Mouse (Mus musculus): Measurements from ENCODE around the gene Nek6.

DNA sequence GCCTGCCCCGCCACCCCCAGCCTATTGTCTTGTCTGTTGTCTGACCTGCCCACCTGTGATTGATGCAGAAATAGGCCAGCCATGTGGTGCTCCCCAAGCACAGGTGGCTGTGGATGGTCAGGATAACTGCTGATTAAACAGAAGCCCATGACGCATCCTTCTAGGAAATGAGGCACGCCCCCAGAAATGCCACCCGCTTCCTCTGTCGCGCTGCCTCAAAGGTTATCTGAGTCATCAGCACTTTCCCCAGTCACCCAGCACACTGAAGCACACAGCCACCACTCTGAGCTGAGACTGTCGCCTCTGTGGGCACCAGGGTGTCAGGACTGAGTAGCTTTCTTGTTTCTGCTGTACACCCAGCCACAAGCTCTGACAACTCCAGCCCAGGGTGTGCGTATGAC, 24.9 kb downstream of the Nek6 start:
- TF ChIP-seq POLR2A (IDR thresholded peaks at IDR 0.05; ENCODE audit: insufficient read depth, low read length), result no peak
- no peak for TF ChIP-seq CTCF (IDR thresholded peaks at IDR 0.05; ENCODE audit: low read depth, low read length)
- no peak for TF ChIP-seq EP300 (IDR thresholded peaks at IDR 0.05; ENCODE audit: insufficient read depth, low read depth, low read length)

Data from ES-Bruce4 (cell line).